Mouse (Mus musculus): ENCODE results near the gene Btbd35f30. TPM values are rescaled to one million over a fixed set of nuclear protein-coding genes. Genes with fewer than 3 reads are reported as not detected.
"Not testable (repeated sequence)": the region's sequence is repeated elsewhere in the genome, so short reads cannot be mapped to it uniquely, and the experiment has no call there.

Gene Btbd35f30
- polyA plus RNA-seq (2012; ENCODE audit: insufficient read depth, low replicate concordance) = not detected in 2 replicates

DNA sequence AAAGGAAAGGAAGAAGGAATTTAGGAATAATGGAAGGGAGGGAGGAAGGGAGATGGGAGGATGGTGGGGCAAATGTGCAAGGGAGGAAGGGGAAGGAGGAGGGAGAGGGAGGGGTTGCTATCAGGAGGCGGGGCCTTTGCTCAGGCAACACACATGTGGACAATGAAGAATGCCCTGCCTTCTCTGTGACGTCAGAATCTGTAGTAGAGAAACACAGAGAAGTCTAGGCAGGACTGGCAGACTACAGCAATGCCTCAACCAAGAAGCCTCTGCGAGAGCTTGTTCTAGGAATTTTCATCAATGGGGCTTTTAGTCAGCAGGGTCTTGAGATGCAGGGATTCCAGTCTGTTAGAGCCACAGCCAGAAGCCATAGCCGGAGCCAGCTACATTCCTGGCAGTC lies at the start of gene Btbd35f30:
Gene Btbd35f30, plus strand, starts transcription at position 301 of the 400 bp plus-strand sequence.
- not testable (repeated sequence) for H3K4me1 ChIP-seq; H3K9me3 ChIP-seq; H3K36me3 ChIP-seq (replicated peaks; ENCODE audit: low read length); H3K27me3 ChIP-seq (replicated peaks); H3K4me3 ChIP-seq (replicated peaks)

DNA sequence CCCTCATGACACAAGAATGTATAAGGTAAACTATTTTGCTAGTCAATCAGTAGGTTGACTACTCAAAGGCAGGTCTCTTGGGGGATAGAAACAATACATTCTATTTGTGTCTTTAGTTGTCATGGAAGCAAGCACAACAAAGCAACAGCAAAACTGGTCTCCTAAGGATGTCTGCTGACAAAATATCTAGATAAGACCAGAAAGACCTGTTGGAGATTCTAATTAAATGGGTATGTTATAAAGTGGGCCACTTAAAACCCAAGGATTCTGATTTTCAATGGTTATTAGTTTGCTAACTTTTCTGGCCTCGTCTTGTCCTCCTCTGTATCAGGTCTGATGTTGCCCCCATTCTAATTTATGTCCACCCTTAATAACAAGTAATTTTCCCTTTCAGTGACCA lies 47.0 kb downstream of the Btbd35f30 start, which contains the start of gene Gm21789:
Gene Gm21789, plus strand, starts transcription at position 301 of the 400 bp plus-strand sequence.
- not testable (repeated sequence) for H3K4me1 ChIP-seq; H3K9me3 ChIP-seq; H3K27me3 ChIP-seq (replicated peaks); H3K36me3 ChIP-seq (replicated peaks; ENCODE audit: low read length); H3K4me3 ChIP-seq (replicated peaks)

Other genes with a start within 250 kb of the Btbd35f30 start
- gene Gm5926, start 243.9 kb upstream of the Btbd35f30 start, polyA plus RNA-seq (2012; ENCODE audit: insufficient read depth, low replicate concordance) = not detected in 2 replicates
- gene Btbd35f21, start 168.5 kb upstream of the Btbd35f30 start, polyA plus RNA-seq (2012; ENCODE audit: insufficient read depth, low replicate concordance) = not detected in 2 replicates
- gene Gm21789, start 47.1 kb downstream of the Btbd35f30 start, polyA plus RNA-seq (2012; ENCODE audit: insufficient read depth, low replicate concordance) = not detected in 2 replicates
- not detected in 2 replicates for gene Btbd35f5, start 79.3 kb downstream of the Btbd35f30 start, polyA plus RNA-seq (2012; ENCODE audit: insufficient read depth, low replicate concordance)

All from megakaryocyte, embryonic 14.5 days (primary cell).